Mouse (Mus musculus) megakaryocyte, adult 5-6 weeks (primary cell): ENCODE data around the gene Lipa. TPM values are rescaled to one million over a fixed set of nuclear protein-coding genes. Genes with fewer than 3 reads are reported as not detected.

ENCODE experiments used
- ATAC-seq: 2 replicates; pipeline ENCODE4 v1.8.0; 2016; ENCODE audit warnings: mild to moderate bottlenecking, inconsistent platforms; ENCODE audit not compliant: poor library complexity, severe bottlenecking
- total RNA-seq, 2 experiments: library from RNA; stranded (forward) in 1 of 2; stranded (reverse) in 1 of 2; fragments of 153-499, 151-499 nt in 1 of 2; fragments of 221-1000, 200-1000 nt in 1 of 2; gene quantifications; 2 replicates each; pipeline versions ENCODE4 v1.2.3 to v1.2.4; 2015 to 2017

The Lipa gene
- total RNA-seq, 2 experiments from 2014 or later: 73.0 to 136 TPM

DNA sequence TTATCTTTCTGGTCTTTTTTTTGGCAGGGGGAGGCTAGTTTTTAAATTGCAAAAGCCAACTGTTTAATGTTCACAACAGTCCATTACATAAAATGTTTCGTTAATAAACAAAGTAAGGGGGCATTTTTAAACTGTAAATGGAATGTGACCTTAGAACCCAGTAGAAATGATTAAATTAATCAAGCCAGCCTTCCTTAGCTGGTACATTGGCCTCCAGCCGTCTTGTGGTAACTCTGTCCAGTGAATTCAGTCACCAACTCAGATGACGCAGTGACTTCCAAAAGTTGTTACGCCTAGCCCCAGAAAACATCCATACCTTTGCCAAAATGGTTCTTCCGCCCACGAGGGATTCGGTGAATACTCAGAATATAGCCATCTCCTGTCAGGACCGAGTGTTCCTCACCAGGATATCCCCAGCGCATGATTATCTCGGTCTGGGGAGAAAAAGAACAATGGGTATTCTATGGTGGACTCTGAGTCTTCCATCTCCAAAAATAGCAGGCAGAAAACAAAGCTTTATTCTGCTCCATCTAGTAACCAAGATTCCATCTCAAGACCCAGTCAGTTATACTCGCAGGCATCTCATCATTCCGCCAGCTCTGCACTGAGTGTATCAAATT, 4.1 kb downstream of the Lipa start:
- ATAC-seq: no peak

DNA sequence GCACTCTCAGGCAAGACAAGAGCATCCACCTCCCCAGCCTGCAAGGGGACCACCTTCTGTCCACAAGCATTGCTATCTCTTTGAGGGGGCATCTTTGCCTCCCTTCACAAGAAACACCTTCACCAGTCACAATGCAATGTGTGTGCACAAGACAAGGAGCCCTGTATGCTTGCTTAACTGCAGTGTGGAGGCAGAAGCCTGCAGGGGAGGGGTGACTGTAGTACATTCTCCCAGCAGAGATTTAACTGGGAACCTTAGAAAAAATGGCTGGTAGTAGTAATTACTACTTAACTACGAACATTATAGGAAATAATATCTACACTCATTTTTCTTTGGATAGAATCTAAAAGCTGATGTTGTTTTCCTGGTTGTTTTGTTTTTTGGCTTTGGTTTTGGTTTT, 5.3 kb downstream of the Lipa start:
- no peak for ATAC-seq

GRCm38 (mm10) chr19:34521361-34521760, 5.9 kb downstream of the Lipa start:
- peak; percentile 60 for ATAC-seq

DNA sequence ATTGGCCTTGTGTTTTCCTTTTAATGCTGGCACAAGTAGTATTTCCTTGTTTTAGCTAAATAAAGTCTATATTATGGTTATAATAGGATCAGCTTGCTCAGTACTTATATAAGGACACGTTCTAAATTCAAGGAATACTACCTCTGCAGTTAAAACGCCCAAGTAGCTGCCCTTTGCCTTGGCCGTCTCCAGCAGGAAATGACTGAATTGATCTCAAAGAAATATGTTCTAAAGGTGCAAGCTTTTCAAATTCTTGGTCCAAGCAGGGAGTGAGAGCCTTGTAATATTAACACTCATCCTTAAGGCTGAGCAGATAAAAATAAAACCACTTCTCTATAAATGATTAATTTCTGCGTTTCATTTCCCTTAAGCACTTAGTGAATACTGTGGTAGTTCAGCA, 7.2 kb downstream of the Lipa start:
- no peak for ATAC-seq

DNA sequence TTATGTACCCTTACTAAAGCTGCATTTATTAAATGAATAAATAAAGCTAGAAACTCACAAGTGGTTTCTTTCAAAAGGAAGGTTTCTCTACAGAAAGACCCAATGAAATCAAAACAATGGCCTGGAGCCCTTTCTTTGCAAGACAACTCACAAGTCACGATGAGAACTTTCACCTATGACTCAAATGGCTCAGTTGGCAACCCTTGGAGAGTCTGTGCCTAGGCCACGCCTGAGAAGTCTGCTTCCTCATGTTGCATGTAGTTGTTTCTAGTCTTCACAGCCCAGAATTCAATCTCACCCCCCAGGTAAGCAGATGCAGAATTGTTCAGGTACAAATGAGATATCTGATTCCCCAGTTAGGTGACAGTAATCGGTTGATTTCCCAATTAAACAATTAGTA, 7.6 kb downstream of the Lipa start:
- ATAC-seq: no peak

DNA sequence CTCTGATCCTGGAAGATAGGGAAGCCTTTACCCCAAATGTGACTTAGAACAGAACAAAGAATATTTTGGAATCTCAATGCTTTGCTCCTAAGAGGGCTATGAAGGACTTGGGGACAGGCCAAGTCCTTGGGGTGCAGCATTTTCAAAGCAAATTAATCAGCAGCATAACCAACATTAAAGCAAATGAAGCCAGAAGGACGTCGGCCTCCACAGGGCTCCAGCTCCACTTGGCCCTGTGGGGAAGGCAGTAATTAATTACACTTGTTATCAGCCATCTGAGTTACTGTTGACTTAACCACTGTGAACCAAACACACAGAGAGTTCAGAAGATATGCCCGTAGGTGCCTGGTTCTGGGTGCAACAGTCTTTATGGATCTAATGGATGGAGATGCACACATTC, 8.5 kb downstream of the Lipa start:
- no peak for ATAC-seq

DNA sequence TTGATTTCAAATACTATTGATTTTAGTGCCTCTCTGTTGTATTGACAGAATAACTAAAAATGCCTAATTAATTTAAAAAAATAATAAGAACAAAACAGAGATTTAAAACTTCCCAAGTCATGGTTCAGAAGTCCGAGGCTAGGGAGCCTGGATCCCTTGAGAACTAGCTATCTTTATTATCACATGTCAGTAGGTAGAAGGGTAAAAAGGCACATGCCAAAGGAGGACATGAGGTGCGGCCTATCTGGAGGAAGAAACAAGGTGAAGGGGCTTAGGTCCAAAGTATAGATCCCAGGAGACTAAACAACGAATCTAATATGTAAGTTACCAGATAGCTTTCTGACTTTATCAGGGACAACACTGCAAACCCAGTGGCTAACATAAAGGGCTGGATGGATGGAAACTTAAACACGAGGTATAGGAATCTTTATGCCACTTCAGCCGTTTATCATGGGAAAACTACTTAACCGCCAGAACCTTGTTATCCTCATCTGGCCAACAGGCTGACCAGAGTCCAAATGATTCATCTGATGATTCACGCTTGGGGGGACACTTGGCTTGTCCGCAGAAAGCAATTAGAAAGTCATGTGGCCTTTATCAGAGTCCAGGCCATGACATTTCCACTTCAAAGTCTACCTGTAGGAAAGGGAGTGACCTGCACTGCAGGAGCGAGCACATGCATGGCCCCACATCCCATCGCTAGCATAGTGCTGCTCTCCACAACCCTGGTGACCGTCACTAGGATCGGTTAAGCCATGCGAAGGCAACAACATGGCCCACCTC, 9.3 kb downstream of the Lipa start:
- no peak for ATAC-seq

GRCm38 (mm10) chr19:34517197-34517596, 10.1 kb downstream of the Lipa start:
- no peak for ATAC-seq

DNA sequence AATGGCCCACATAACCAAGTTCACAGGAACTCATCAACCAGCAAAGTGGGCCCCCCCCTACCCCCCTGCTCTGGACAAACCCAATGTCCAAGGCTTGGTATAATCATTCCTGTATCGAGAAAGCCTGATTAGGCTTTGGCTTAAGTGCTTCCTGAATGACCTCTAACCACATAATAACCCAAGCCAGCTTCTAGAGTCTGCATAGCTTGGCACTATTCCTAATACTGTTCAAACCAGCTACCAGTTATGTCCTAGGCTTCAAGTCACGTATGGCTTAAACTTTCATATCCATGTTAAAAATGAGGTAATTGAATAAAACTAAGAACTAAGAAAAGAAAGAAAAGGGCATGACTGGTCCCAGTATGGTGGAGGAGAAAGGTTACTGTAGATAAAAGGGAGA, 10.9 kb downstream of the Lipa start:
- ATAC-seq: no peak

DNA sequence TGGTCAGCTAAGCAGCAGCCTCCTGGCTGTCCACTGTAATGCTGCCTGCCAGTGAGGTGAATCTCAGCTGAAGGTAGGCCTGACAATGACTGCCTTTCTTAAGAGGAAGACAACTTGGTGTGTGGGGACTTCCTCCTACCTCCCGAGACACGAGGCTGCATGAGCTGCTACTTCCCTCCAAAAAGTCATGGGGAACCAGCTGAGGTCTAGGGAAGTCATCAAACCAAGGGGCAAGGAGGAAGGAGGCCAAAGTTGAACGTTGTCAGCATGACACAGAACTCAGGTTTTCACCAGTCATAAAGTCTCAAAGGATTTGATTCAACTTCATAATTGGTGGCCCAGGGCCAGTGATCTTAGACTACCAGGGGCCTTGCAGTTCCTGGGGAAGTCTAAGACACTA, 11.6 kb downstream of the Lipa start:
- ATAC-seq: peak; percentile 97

- ATAC-seq: no peak
Observed at GRCm38 (mm10) chr19:34511528-34511927, 15.7 kb downstream of the Lipa start.

DNA sequence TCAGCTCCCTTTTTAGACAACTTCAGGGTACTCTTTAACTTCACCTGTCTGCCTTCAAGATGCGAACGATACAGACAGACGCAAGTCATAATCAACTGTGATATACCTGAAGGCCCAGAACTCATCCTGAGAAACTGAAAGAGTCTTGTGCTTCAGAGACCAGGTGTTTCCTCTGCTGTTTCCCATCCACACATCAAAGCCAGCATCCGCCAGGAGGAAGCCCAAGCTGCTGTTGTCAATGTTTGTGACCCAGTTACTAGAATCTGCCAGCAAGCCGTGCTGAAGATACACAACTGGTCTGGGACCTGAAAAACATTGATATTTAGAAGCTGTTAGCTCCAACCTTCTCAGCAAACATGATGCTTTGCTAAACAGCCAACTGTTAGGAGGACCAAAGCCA, 16.6 kb downstream of the Lipa start:
- ATAC-seq: no peak

DNA sequence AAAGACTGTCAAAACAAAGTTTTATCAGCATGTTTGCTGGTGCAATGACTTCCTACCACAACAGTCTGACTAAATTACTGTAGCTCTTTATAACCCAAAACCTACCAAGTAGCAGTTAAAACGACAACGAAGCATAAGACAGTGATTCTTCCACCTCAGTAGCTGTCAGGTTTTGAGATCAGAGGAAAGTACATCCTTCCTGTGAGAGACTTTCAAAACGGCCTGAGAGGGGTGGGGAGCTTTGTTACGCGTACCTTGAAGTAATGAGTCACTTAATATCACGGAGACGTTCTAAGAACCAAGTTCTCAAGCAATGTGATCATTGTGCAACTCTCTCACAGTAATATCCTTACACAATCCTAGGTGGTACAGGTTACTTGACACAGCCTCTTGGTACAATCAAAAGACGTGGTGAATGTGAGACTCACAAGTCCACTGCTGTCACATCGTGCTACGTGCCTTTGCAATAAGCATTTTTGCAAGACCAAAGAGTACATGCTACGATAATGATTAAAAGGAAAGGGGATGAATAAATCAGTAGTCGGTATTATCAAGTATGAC, 22.0 kb downstream of the Lipa start:
- ATAC-seq: peak; percentile 33; the same call in 1 of the 2 replicates

GRCm38 (mm10) chr19:34500763-34501162, 26.5 kb downstream of the Lipa start:
- peak; percentile 98 for ATAC-seq

GRCm38 (mm10) chr19:34496353-34496752, 30.9 kb downstream of the Lipa start:
- ATAC-seq: no peak

- no peak for ATAC-seq
Observed at GRCm38 (mm10) chr19:34493859-34494258, 33.4 kb downstream of the Lipa start.

DNA sequence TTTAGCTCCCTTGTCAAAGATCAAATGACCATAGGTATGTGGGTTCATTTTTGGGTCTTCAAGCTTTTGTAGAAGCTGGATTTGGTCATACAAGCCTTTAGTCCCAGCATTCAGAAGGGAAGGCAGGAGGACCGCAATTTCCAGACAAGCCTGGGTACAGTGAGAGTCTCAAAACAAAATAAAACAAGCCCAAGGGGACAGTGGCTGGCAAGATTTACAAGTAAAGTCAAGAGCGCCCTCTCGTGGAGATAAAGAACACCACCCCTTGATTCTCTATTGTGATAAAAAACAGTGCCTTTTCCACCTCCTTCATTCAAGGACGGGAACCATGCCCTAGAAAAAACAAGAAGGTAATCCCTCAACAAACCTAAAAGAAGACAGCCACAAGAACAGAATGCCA, 43.7 kb downstream of the Lipa start:
- peak; percentile 68 for ATAC-seq

GRCm38 (mm10) chr19:34474991-34475971, 52.0 kb downstream of the Lipa start, which contains the start of gene Ch25h:
Gene Ch25h (minus strand): TSS chr19:34475164.
- peak; percentile 25 for ATAC-seq

- peak; percentile 50 for ATAC-seq
Observed at GRCm38 (mm10) chr19:34474228-34474990, 52.9 kb downstream of the Lipa start.

GRCm38 (mm10) chr19:34471703-34472102, 55.6 kb downstream of the Lipa start:
- peak; percentile 26; the same call in 1 of the 2 replicates for ATAC-seq
